Mouse (Mus musculus) lung, embryonic 14.5 days (tissue): Measurements from ENCODE around the gene Casz1. TPM values are rescaled to one million over a fixed set of nuclear protein-coding genes. Genes with fewer than 3 reads are reported as not detected.
A peak's percentile ranks its signal among the peaks of the same experiment; 100 is the strongest.

Source experiments
- ATAC-seq: fragments of 200-750 bp; cut with Nextera tagmentation; 2 replicates; pipeline ENCODE4 v1.8.0; 2017; ENCODE audit warnings: mild to moderate bottlenecking, moderate TSS enrichment, moderate library complexity; ENCODE audit not compliant: insufficient read depth
- DNase-seq: peaks from one replicate; pipeline ENCODE4 v3.0.0-alpha.2; 2015
- H3K27ac ChIP-seq: fragments of 300-500 bp; sonication (generic); 2 replicates; pipeline ENCODE4 v1.5.1; 2014; ENCODE audit warnings: low read depth, mild to moderate bottlenecking, moderate library complexity
- H3K27me3 ChIP-seq: fragments of 300-500 bp; sonication (generic); 2 replicates; pipeline ENCODE4 v1.6.1; 2014; ENCODE audit warnings: low read length, control low read depth; ENCODE audit not compliant: insufficient read depth
- H3K36me3 ChIP-seq: fragments of 300-500 bp; sonication (generic); 2 replicates; pipeline ENCODE4 v1.6.1; 2014; ENCODE audit warnings: control low read depth; ENCODE audit not compliant: insufficient read depth
- H3K4me1 ChIP-seq: fragments of 300-500 bp; sonication (generic); 2 replicates; pipeline ENCODE4 v1.6.1; 2014; ENCODE audit warnings: antibody characterized with exemption, control low read depth; ENCODE audit not compliant: insufficient read depth
- H3K4me2 ChIP-seq: fragments of 300-500 bp; sonication (generic); 2 replicates; pipeline ENCODE4 v1.6.1; 2014; ENCODE audit warnings: mild to moderate bottlenecking
- H3K4me3 ChIP-seq: fragments of 300-500 bp; sonication (generic); 2 replicates; pipeline ENCODE4 v1.5.1; 2014; ENCODE audit warnings: low read depth, low read length
- H3K9ac ChIP-seq: fragments of 300-500 bp; sonication (generic); 2 replicates; pipeline ENCODE4 v1.6.1; 2014
- H3K9me3 ChIP-seq: fragments of 300-500 bp; sonication (generic); 2 replicates; pipeline ENCODE4 v1.6.1; 2016; ENCODE audit warnings: low read depth, low read length, control low read depth
- CTCF ChIP-seq: IDR thresholded peaks from 2 replicates; pipeline ENCODE4 v1.5.1; 2016; ENCODE audit warnings: antibody characterized with exemption, low read depth
- WGBS: fragments of 180-500 bp; shearing (Covaris S2); extraction: QIAGEN DNeasy Blood & Tissue Kit; methylation state at CpG from one replicate; pipeline ENCODE4 v1.1.7; 2014; 5-methylcytosine and 5-hydroxymethylcytosine counted together
- polyA plus RNA-seq: library from polyadenylated mRNA; unstranded; fragments of >200 nt; fragmentation: Nextera tagmentation; extraction: Ambion mirVana; gene quantifications from 2 replicates; pipeline ENCODE4 v1.2.1, GENCODE M21; 2014

Gene Casz1
- polyA plus RNA-seq, 1 experiment from 2014 or later, result 8.3 TPM

- H3K9me3 ChIP-seq, result no peaks in the 10 kb centered on the region
- no peaks in the 10 kb centered on the region for H3K4me1 ChIP-seq
- DNase-seq, result peak; percentile 77
- peaks cover 67% of the 10 kb centered on the region for H3K27me3 ChIP-seq
- WGBS, result under 1% methylated on average over 24 of the region's 26 CpGs
- H3K27ac ChIP-seq, result no peak overlapping the region
- H3K4me3 ChIP-seq, result peak overlapping the region; percentile 65
- peak; percentile 56 for TF ChIP-seq CTCF
- peak overlapping the region; percentile 23; the same call in 1 of the 2 replicates for H3K9ac ChIP-seq
- no peaks in the 10 kb centered on the region for H3K36me3 ChIP-seq
- H3K4me2 ChIP-seq, result peak overlapping the region; percentile 99
- peak; percentile 36; the same call in 1 of the 2 replicates for ATAC-seq
Observed at GRCm38 (mm10) chr4:148806836-148807235, 2.6 kb downstream of the Casz1 start.

- Histone ChIP-seq H3K9me3 (no peaks in the 10 kb centered on the region), H3K9ac (peak overlapping the region; percentile 23; the same call in 1 of the 2 replicates), H3K4me3 (peak overlapping the region; percentile 65), H3K4me1 (no peaks in the 10 kb centered on the region), H3K4me2 (peak overlapping the region; percentile 99), H3K27me3 (peaks cover 67% of the 10 kb centered on the region), H3K27ac (no peak overlapping the region), H3K36me3 (no peaks in the 10 kb centered on the region)
- ATAC-seq (no peak), DNase-seq (no peak)
- no peak for TF ChIP-seq CTCF
- 1% methylated on average over 9 of the region's 9 CpGs for WGBS
Observed at GRCm38 (mm10) chr4:148807397-148807796, 3.2 kb downstream of the Casz1 start.

GRCm38 (mm10) chr4:148808839-148809238 lies 4.6 kb downstream of the Casz1 start:
- H3K9ac ChIP-seq, result no peak overlapping the region
- no peak overlapping the region for H3K4me2 ChIP-seq
- TF ChIP-seq CTCF, result no peak
- H3K4me1 ChIP-seq, result no peaks in the 10 kb centered on the region; the same call in 1 of the 2 replicates
- WGBS, result 19% methylated on average over 2 of the region's 2 CpGs
- H3K27ac ChIP-seq, result no peak overlapping the region
- no peak overlapping the region for H3K4me3 ChIP-seq
- no peaks in the 10 kb centered on the region for H3K9me3 ChIP-seq
- ATAC-seq, result no peak
- DNase-seq, result no peak
- no peaks in the 10 kb centered on the region for H3K36me3 ChIP-seq
- peaks cover 67% of the 10 kb centered on the region for H3K27me3 ChIP-seq

GRCm38 (mm10) chr4:148810706-148811105 lies 6.5 kb downstream of the Casz1 start:
- Histone ChIP-seq H3K36me3 (no peaks in the 10 kb centered on the region), H3K27ac (no peak overlapping the region), H3K4me2 (no peak overlapping the region), H3K9me3 (no peaks in the 10 kb centered on the region), H3K9ac (no peak overlapping the region), H3K4me1 (no peaks in the 10 kb centered on the region; the same call in 1 of the 2 replicates), H3K4me3 (no peak overlapping the region), H3K27me3 (peaks cover 58% of the 10 kb centered on the region)
- no peak for TF ChIP-seq CTCF
- no peak for ATAC-seq
- 71% methylated on average over 9 of the region's 9 CpGs for WGBS
- no peak for DNase-seq

- 16% methylated on average over 10 of the region's 10 CpGs for WGBS
- no peaks in the 10 kb centered on the region; the same call in 1 of the 2 replicates for H3K4me1 ChIP-seq
- TF ChIP-seq CTCF, result peak; percentile 67
- H3K36me3 ChIP-seq, result no peaks in the 10 kb centered on the region
- H3K9me3 ChIP-seq, result no peaks in the 10 kb centered on the region
- no peak overlapping the region for H3K4me3 ChIP-seq
- no peak overlapping the region for H3K27ac ChIP-seq
- no peak overlapping the region; the same call in 1 of the 2 replicates for H3K9ac ChIP-seq
- ATAC-seq (peak; percentile 68), DNase-seq (peak; percentile 84)
- peak overlapping the region; percentile 31 for H3K4me2 ChIP-seq
- H3K27me3 ChIP-seq, result peaks cover 46% of the 10 kb centered on the region
Observed at GRCm38 (mm10) chr4:148811940-148812339, 7.7 kb downstream of the Casz1 start.

GRCm38 (mm10) chr4:148813247-148813646 lies 9.0 kb downstream of the Casz1 start:
- no peak for TF ChIP-seq CTCF
- H3K4me3 ChIP-seq, result no peak overlapping the region
- H3K27me3 ChIP-seq, result peaks cover 33% of the 10 kb centered on the region
- H3K4me2 ChIP-seq, result no peak overlapping the region
- WGBS, result 75% methylated on average over 6 of the region's 6 CpGs
- no peak overlapping the region for H3K9ac ChIP-seq
- H3K36me3 ChIP-seq, result no peaks in the 10 kb centered on the region
- H3K27ac ChIP-seq, result no peak overlapping the region
- H3K9me3 ChIP-seq, result no peaks in the 10 kb centered on the region
- ATAC-seq (no peak), DNase-seq (no peak)
- H3K4me1 ChIP-seq, result no peaks in the 10 kb centered on the region; the same call in 1 of the 2 replicates

- DNase-seq (peak; percentile 39), ATAC-seq (no peak; the same call in 1 of the 2 replicates)
- no peak overlapping the region for H3K4me3 ChIP-seq
- peaks cover 11% of the 10 kb centered on the region; the same call in 1 of the 2 replicates for H3K27me3 ChIP-seq
- no peak overlapping the region for H3K9ac ChIP-seq
- H3K4me1 ChIP-seq, result no peaks in the 10 kb centered on the region; the same call in 1 of the 2 replicates
- H3K36me3 ChIP-seq, result no peaks in the 10 kb centered on the region
- H3K27ac ChIP-seq, result no peak overlapping the region
- TF ChIP-seq CTCF, result no peak
- no peaks in the 10 kb centered on the region for H3K9me3 ChIP-seq
- H3K4me2 ChIP-seq, result peak overlapping the region; percentile 34
- WGBS, result 12% methylated on average over 14 of the region's 14 CpGs
Observed at GRCm38 (mm10) chr4:148816556-148816955, 12.3 kb downstream of the Casz1 start.
